Mouse (Mus musculus): ENCODE data around the gene Mzf1.

- TF ChIP-seq CTCF (IDR thresholded peaks at IDR 0.05; ENCODE audit: low read depth, low read length) (no peak), TAL1 (conservative IDR thresholded peaks at IDR 0.05; ENCODE audit: low read depth, low read length) (no peak), GATA1 (IDR thresholded peaks at IDR 0.05; ENCODE audit: borderline replicate concordance, low read length) (no peak)
These were observed 12.1 kb downstream of the Mzf1 start for GRCm38 (mm10) chr7:13042511-13042910.
